Mouse (Mus musculus): ENCODE data around the gene Nup88.

DNA sequence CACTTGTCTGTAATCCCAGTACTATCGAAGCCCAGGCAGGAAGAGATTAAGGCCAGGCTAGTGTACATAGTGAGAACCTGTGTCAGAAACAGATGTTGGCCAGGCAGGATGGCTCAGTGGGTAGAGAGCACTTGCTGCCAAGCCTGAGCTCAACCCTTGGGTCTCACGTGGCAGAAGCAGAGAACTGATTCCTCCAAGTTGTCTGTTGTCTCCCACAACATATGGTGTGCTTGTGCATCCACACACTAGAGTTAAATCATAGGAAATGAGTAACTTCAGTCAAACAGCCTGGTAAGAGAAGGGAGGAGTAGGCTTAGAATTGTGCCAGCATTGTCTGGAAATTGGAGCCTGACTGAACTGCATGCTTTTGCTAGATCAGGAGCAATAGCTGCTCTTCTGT lies 5.4 kb upstream of the Nup88 start:
- TF ChIP-seq POLR2A (IDR thresholded peaks at IDR 0.05; ENCODE audit: control insufficient read depth, extremely low read depth, insufficient read depth, low read length, poor library complexity) (no peak), CTCF (IDR thresholded peaks at IDR 0.05; ENCODE audit: borderline replicate concordance, control insufficient read depth, extremely low read depth, insufficient read depth, low read length, poor library complexity) (no peak)
